Mouse (Mus musculus): Measurements from ENCODE around the gene Zfp322a.
"Not testable (repeated sequence)": the region's sequence is repeated elsewhere in the genome, so short reads cannot be mapped to it uniquely, and the experiment has no call there.

DNA sequence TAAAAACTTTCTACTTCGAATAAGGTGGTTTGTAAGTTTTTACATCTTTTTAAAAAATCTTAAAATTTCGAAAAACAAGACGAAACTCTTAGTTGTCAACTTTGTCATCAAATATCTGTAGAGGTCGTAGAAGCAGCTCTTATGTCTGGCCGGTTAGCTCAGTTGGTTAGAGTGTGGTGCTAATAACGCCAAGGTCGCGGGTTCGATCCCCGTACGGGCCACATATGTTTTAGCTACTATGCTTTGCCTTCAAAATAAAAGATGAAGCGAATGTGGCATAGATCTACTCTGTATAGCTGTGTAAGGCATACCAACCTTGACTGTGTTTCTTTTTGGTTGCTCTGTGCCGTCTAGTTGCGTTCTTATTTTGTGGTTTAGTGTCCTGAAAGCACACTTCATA is 27.9 kb upstream of the Zfp322a start:
- not testable (repeated sequence) for TF ChIP-seq POLR2A (IDR thresholded peaks at IDR 0.05; ENCODE audit: borderline replicate concordance, control insufficient read depth, low read depth, low read length); CTCF (IDR thresholded peaks at IDR 0.05; ENCODE audit: control insufficient read depth, insufficient read depth, low read length)

Measured in bone marrow, adult 2 months (tissue).